Comparison of ENCODE assay signal across 7 mouse cellular contexts in genomic region chr7:101051551-101052221, GRCm38 (mm10). TPM values are rescaled to one million over a fixed set of nuclear protein-coding genes. Genes with fewer than 3 reads are reported as not detected.
DNase-seq lines count a peak whose midpoint lies in the region; ATAC-seq lines count a peak whose summit lies in the region.

No protein-coding gene starts in this region.

- H3K4me1 ChIP-seq in forebrain, embryonic 15.5 days, result no peaks in the 10 kb centered on the region
- no peaks in the 10 kb centered on the region for H3K4me1 ChIP-seq in hindbrain, embryonic 14.5 days (replicated peaks; ENCODE audit: control insufficient read depth, insufficient read depth, low read length)

- intact Hi-C loops in left cerebral cortex, postnatal 14 days (cut with DNase I), result loop anchor here (1.0 to 10.0 kb wide), 3 partner anchors 63 to 145 kb away; no protein-coding TSS in a partner anchor

- H3K4me3 ChIP-seq in forebrain, embryonic 15.5 days, result no peak overlapping the region
- H3K4me3 ChIP-seq in hindbrain, embryonic 14.5 days (replicated peaks; ENCODE audit: low read length), result no peak overlapping the region

- peak; percentile 64 for ATAC-seq in forebrain, embryonic 15.5 days (replicated peaks)
- peak; percentile 40; the same call in 1 of the 2 replicates for ATAC-seq in hindbrain, embryonic 14.5 days (ENCODE audit: low FRiP score)

- H3K9me3 ChIP-seq in forebrain, embryonic 15.5 days, result no peaks in the 10 kb centered on the region
- no peaks in the 10 kb centered on the region for H3K9me3 ChIP-seq in hindbrain, embryonic 14.5 days (ENCODE audit: control insufficient read depth, low read length)

- no peaks in the 10 kb centered on the region for H3K36me3 ChIP-seq in forebrain, embryonic 15.5 days
- no peaks in the 10 kb centered on the region for H3K36me3 ChIP-seq in hindbrain, embryonic 14.5 days (replicated peaks; ENCODE audit: control insufficient read depth, insufficient read depth)

- no peaks in the 10 kb centered on the region for H3K27me3 ChIP-seq in forebrain, embryonic 15.5 days
- H3K27me3 ChIP-seq in hindbrain, embryonic 14.5 days (ENCODE audit: control insufficient read depth, insufficient read depth, low read length), result no peaks in the 10 kb centered on the region

- DNase-seq in Muller cell, postnatal 12 days (ENCODE audit: inconsistent ontology term), result peak; percentile 88
- peak; percentile 81 for DNase-seq in c-Kit-positive CD71-negative TER-119-negative erythroid progenitor cells, embryonic 14.5 days (ENCODE audit: low read depth)
- DNase-seq in hindbrain, embryonic 14.5 days (ENCODE audit: low spot score), result peak; percentile 88
- peak; percentile 65 to 78 for DNase-seq in left cerebral cortex, postnatal 14 days (ENCODE audit: low spot score in 2 of 2)
- DNase-seq in mesoderm, embryonic 11.5 days (ENCODE audit: low read depth, low spot score), result peak; percentile 89
- peak; percentile 57 for DNase-seq in right cerebral cortex, postnatal 14 days

- H3K4me2 ChIP-seq in forebrain, embryonic 15.5 days (replicated peaks), result no peak overlapping the region
- H3K4me2 ChIP-seq in hindbrain, embryonic 14.5 days (replicated peaks), result no peak overlapping the region

- H3K27ac ChIP-seq in forebrain, embryonic 15.5 days (replicated peaks), result no peak overlapping the region
- H3K27ac ChIP-seq in hindbrain, embryonic 14.5 days, result no peak overlapping the region

- no peak overlapping the region for H3K9ac ChIP-seq in forebrain, embryonic 15.5 days (replicated peaks)
- no peak overlapping the region for H3K9ac ChIP-seq in hindbrain, embryonic 14.5 days

- 18% methylated on average over 11 of the region's 11 CpGs for WGBS in forebrain, embryonic 15.5 days
- WGBS in hindbrain, embryonic 14.5 days, result 18% methylated on average over 11 of the region's 11 CpGs

RNA-seq across cellular contexts. Expression of gene P2ry2, which starts 39.0 kb away (rescaled TPM):
- polyA plus RNA-seq in forebrain, embryonic 15.5 days (2015; fragmentation: Nextera tagmentation; extraction: Ambion mirVana), result 0.11 TPM in 1 of 2 replicates, not detected in the other
- polyA plus RNA-seq in hindbrain, embryonic 14.5 days (2014; fragmentation: Nextera tagmentation; extraction: Ambion mirVana), result 0.20 and 0.33 TPM in 2 replicates
- under 1 TPM; 0.55 to 0.92 TPM for total RNA-seq in left cerebral cortex, postnatal 14 days (2021)

RNA-seq across cellular contexts. Expression of gene Fchsd2, which starts 41.0 kb away (rescaled TPM):
- 45.2 and 46.2 TPM in 2 replicates for polyA plus RNA-seq in forebrain, embryonic 15.5 days (2015; fragmentation: Nextera tagmentation; extraction: Ambion mirVana)
- 48.2 and 51.5 TPM in 2 replicates for polyA plus RNA-seq in hindbrain, embryonic 14.5 days (2014; fragmentation: Nextera tagmentation; extraction: Ambion mirVana)
- total RNA-seq in left cerebral cortex, postnatal 14 days (2021), result 10 to 100 TPM; 45.1 to 51.7 TPM
